Mouse (Mus musculus) MEL (cell line): ENCODE data around the gene Cdk2ap2. TPM values are rescaled to one million over a fixed set of nuclear protein-coding genes. Genes with fewer than 3 reads are reported as not detected.
A peak's percentile ranks its signal among the peaks of the same experiment; 100 is the strongest.
"Not testable (repeated sequence)": the region's sequence is repeated elsewhere in the genome, so short reads cannot be mapped to it uniquely, and the experiment has no call there.

Experiments
- DNase-seq: peaks from one replicate; pipeline ENCODE4 v3.0.0; 2011; ENCODE audit warnings: low read depth, low spot score
- H3K27ac ChIP-seq: 2 replicates; pipeline ENCODE4 v1.5.1; 2012; ENCODE audit warnings: low read depth, mild to moderate bottlenecking, control low read depth, low read length, moderate library complexity; ENCODE audit not compliant: control insufficient read depth
- H3K27me3 ChIP-seq, 2 experiments: fragments of 150-350 bp in 1 of 2; sonication (generic) in 1 of 2; 2 replicates each; pipeline ENCODE4 v1.6.1; 2012; ENCODE audit warnings: low read length in 2 of 2, mild to moderate bottlenecking in 2 of 2, improper control_type of control experiment in 1 of 2, moderate library complexity in 1 of 2; ENCODE audit not compliant: insufficient read depth in 2 of 2, control insufficient read depth in 1 of 2
- H3K36me3 ChIP-seq, 2 experiments: 2 replicates each; pipeline ENCODE4 v1.6.1; 2012 to 2014; ENCODE audit warnings: low read length in 2 of 2, improper control_type of control experiment in 1 of 2, inconsistent platforms in 1 of 2, mild to moderate bottlenecking in 1 of 2; ENCODE audit not compliant: insufficient read depth in 2 of 2, control insufficient read depth in 1 of 2
- H3K4me1 ChIP-seq, 2 experiments: fragments of 150-350 bp in 1 of 2; sonication (generic) in 1 of 2; 2 replicates each; pipeline ENCODE4 v1.6.1; 2012; ENCODE audit warnings: low read length in 2 of 2, improper control_type of control experiment in 1 of 2, mild to moderate bottlenecking in 1 of 2; ENCODE audit not compliant: insufficient read depth in 2 of 2, control insufficient read depth in 1 of 2
- H3K4me3 ChIP-seq, 2 experiments: fragments of 150-350 bp in 1 of 2; sonication (generic) in 1 of 2; 2 replicates each; pipeline ENCODE4 v1.5.1; 2012; ENCODE audit warnings: low read depth in 2 of 2, low read length in 2 of 2, mild to moderate bottlenecking in 2 of 2, moderate library complexity in 2 of 2, control low read depth in 1 of 2, improper control_type of control experiment in 1 of 2; ENCODE audit not compliant: control insufficient read depth in 1 of 2, insufficient read depth in 1 of 2
- H3K79me2 ChIP-seq: 2 replicates; pipeline ENCODE4 v1.6.1; 2012; ENCODE audit warnings: mild to moderate bottlenecking, low read length, moderate library complexity; ENCODE audit not compliant: control insufficient read depth, poor library complexity, insufficient read depth
- H3K9ac ChIP-seq: 2 replicates; pipeline ENCODE4 v1.6.1; 2012; ENCODE audit warnings: low read depth, mild to moderate bottlenecking, control low read depth, low read length, moderate library complexity; ENCODE audit not compliant: control insufficient read depth, poor library complexity, severe bottlenecking
- H3K9me3 ChIP-seq: fragments of 150-350 bp; sonication (generic); replicated peaks from 2 replicates; pipeline ENCODE4 v1.6.1; 2012; ENCODE audit warnings: mild to moderate bottlenecking, low read length, improper control_type of control experiment, moderate library complexity; ENCODE audit not compliant: insufficient read depth
- CHD2 ChIP-seq: IDR thresholded peaks from 2 replicates; pipeline ENCODE4 v1.6.1; 2011; ENCODE audit warnings: low read length, improper control_type of control experiment
- CTCF ChIP-seq, 3 experiments: IDR thresholded peaks in 2 of 3; conservative IDR thresholded peaks in 1 of 3; 2 replicates each; pipeline ENCODE4 v1.5.1; 2011 to 2012; ENCODE audit warnings: low read length in 3 of 3, low read depth in 2 of 3, mild to moderate bottlenecking in 2 of 3, improper control_type of control experiment in 1 of 3, inconsistent platforms in 1 of 3, mixed read lengths in 1 of 3, moderate library complexity in 1 of 3; ENCODE audit not compliant: control insufficient read depth in 1 of 3, insufficient read depth in 1 of 3, poor library complexity in 1 of 3, severe bottlenecking in 1 of 3
- E2F4 ChIP-seq: IDR thresholded peaks from 2 replicates; pipeline ENCODE4 v1.6.1; 2011; ENCODE audit warnings: low read depth, low read length, improper control_type of control experiment, borderline replicate concordance
- EP300 ChIP-seq, 2 experiments: IDR thresholded peaks; 2 replicates each; pipeline ENCODE4 v1.6.1; 2011; ENCODE audit warnings: improper control_type of control experiment in 2 of 2, low read length in 2 of 2, low read depth in 1 of 2, mild to moderate bottlenecking in 1 of 2
- ETS1 ChIP-seq: IDR thresholded peaks from 2 replicates; pipeline ENCODE4 v1.6.1; 2012; ENCODE audit warnings: low read depth, mild to moderate bottlenecking, inconsistent platforms, low read length, improper control_type of control experiment, moderate library complexity
- KAT2A ChIP-seq: conservative IDR thresholded peaks from 2 replicates; pipeline ENCODE4 v1.6.1; 2012; ENCODE audit warnings: low read depth, low read length, improper control_type of control experiment, inconsistent platforms
- MAFK ChIP-seq: IDR thresholded peaks from 2 replicates; pipeline ENCODE4 v1.6.1; 2011; ENCODE audit warnings: low read depth, mild to moderate bottlenecking, low read length, improper control_type of control experiment, borderline replicate concordance
- MAX ChIP-seq: IDR thresholded peaks from 2 replicates; pipeline ENCODE4 v1.6.1; 2011; ENCODE audit warnings: low read length, improper control_type of control experiment
- MAZ ChIP-seq: IDR thresholded peaks from 2 replicates; pipeline ENCODE4 v1.6.1; 2012; ENCODE audit warnings: low read depth, mild to moderate bottlenecking, inconsistent platforms, low read length, improper control_type of control experiment
- MEF2A ChIP-seq: IDR thresholded peaks from 2 replicates; pipeline ENCODE4 v1.6.1; 2014; ENCODE audit warnings: low read depth, mild to moderate bottlenecking, inconsistent platforms, low read length, improper control_type of control experiment; ENCODE audit not compliant: poor library complexity, insufficient replicate concordance, severe bottlenecking; ENCODE audit errors: extremely low read depth
- MXI1 ChIP-seq: IDR thresholded peaks from 2 replicates; pipeline ENCODE4 v1.6.1; 2011; ENCODE audit warnings: mild to moderate bottlenecking, low read depth, low read length, improper control_type of control experiment
- MYB ChIP-seq: IDR thresholded peaks from 2 replicates; pipeline ENCODE4 v1.6.1; 2011; ENCODE audit warnings: mild to moderate bottlenecking, low read depth, low read length, improper control_type of control experiment
- MYC ChIP-seq: IDR thresholded peaks from 2 replicates; pipeline ENCODE4 v1.6.1; 2011; ENCODE audit warnings: low read depth, mild to moderate bottlenecking, low read length, improper control_type of control experiment, moderate library complexity
- NELFE ChIP-seq: IDR thresholded peaks from 2 replicates; pipeline ENCODE4 v1.6.1; 2011; ENCODE audit warnings: low read depth, low read length, improper control_type of control experiment
- NRF1 ChIP-seq: IDR thresholded peaks from 2 replicates; pipeline ENCODE4 v1.6.1; 2014; ENCODE audit warnings: low read depth, mild to moderate bottlenecking, inconsistent platforms, low read length, improper control_type of control experiment, moderate library complexity; ENCODE audit not compliant: poor library complexity, insufficient read depth, severe bottlenecking
- POLR2A ChIP-seq, 2 experiments: IDR thresholded peaks; 2 replicates each; pipeline ENCODE4 v1.6.1; 2011 to 2012; ENCODE audit warnings: low read length in 2 of 2, mild to moderate bottlenecking in 2 of 2, control low read depth in 1 of 2, improper control_type of control experiment in 1 of 2, low read depth in 1 of 2, moderate library complexity in 1 of 2; ENCODE audit not compliant: control insufficient read depth in 1 of 2, insufficient read depth in 1 of 2, poor library complexity in 1 of 2
- SMC3 ChIP-seq: IDR thresholded peaks from 2 replicates; pipeline ENCODE4 v1.6.1; 2011; ENCODE audit warnings: low read depth, low read length, improper control_type of control experiment
- TAL1 ChIP-seq: IDR thresholded peaks from 2 replicates; pipeline ENCODE4 v1.6.1; 2012; ENCODE audit warnings: mild to moderate bottlenecking, inconsistent platforms, low read length, moderate library complexity, mixed read lengths
- TBP ChIP-seq: IDR thresholded peaks from 2 replicates; pipeline ENCODE4 v1.8.0; 2011; ENCODE audit warnings: low read depth, low read length, improper control_type of control experiment
- TCF12 ChIP-seq: IDR thresholded peaks from 2 replicates; pipeline ENCODE4 v1.6.1; 2014; ENCODE audit warnings: low read depth, mild to moderate bottlenecking, inconsistent platforms, low read length, improper control_type of control experiment, moderate library complexity
- UBTF ChIP-seq: IDR thresholded peaks from 2 replicates; pipeline ENCODE4 v1.6.1; 2012; ENCODE audit warnings: low read depth, mild to moderate bottlenecking, inconsistent platforms, low read length, improper control_type of control experiment, moderate library complexity, borderline replicate concordance; ENCODE audit not compliant: insufficient read depth
- ZC3H11A ChIP-seq: IDR thresholded peaks from 2 replicates; pipeline ENCODE4 v1.6.1; 2012; ENCODE audit warnings: low read depth, mild to moderate bottlenecking, inconsistent platforms, low read length, improper control_type of control experiment
- ZNF384 ChIP-seq: IDR thresholded peaks from 2 replicates; pipeline ENCODE4 v1.6.1; 2012; ENCODE audit warnings: low read depth, mild to moderate bottlenecking, inconsistent platforms, low read length, improper control_type of control experiment
- polyA plus RNA-seq, 2 experiments: library from polyadenylated mRNA; stranded (reverse) in 1 of 2; unstranded in 1 of 2; fragments of >175 nt in 1 of 2; fragments of >200 nt in 1 of 2; gene quantifications; 2 replicates each; pipeline versions ENCODE4 v1.2.1 to v1.2.4; 2012; ENCODE audit warnings: low replicate concordance in 2 of 2, low read depth in 1 of 2; ENCODE audit not compliant: insufficient read length in 2 of 2, insufficient read depth in 1 of 2, missing spikeins in 1 of 2
- total RNA-seq: library from RNA; depleted of rRNA; stranded (reverse); fragments of 300-350 nt; gene quantifications from 2 replicates; pipeline ENCODE4 v1.2.3, GENCODE M21; 2012

Cdk2ap2 gene
- total and polyA plus RNA-seq, 3 experiments: 53.5 to 97.6 TPM; not detected in 1

GRCm38 (mm10) chr19:4121097-4121805 lies 24.3 kb downstream of the Cdk2ap2 start (continued):
- TF ChIP-seq TCF12 (peak; percentile 65), MAX (peak; percentile 100), UBTF (no peak)

- not testable (repeated sequence) for H3K79me2 ChIP-seq, H3K4me3 ChIP-seq, H3K27me3 ChIP-seq, H3K9me3 ChIP-seq, H3K9ac ChIP-seq
- Histone ChIP-seq H3K4me1 (peaks cover 25 to 27% of the 10 kb centered on the region in 2 experiments), H3K36me3 (peaks cover 0 to 41% of the 10 kb centered on the region in 2 experiments; a peak in 2 of 4 replicates), H3K27ac (peak overlapping the region; percentile 95)
- peak; percentile 58 for TF ChIP-seq ZNF384
- peak; percentile 11; the same call in 1 of the 2 replicates for TF ChIP-seq ETS1
- 0 out of 2 replicates have a peak, but pooled peaks have one; percentile 2 for TF ChIP-seq SMC3
- peak; percentile 46; the same call in 1 of the 2 replicates for TF ChIP-seq MYC
- peak; percentile 8; the same call in 1 of the 2 replicates for TF ChIP-seq TBP
- DNase-seq: peak; percentile 71
These were observed 24.9 kb downstream of the Cdk2ap2 start for GRCm38 (mm10) chr19:4121896-4122295.

- Histone ChIP-seq H3K27me3 (no peaks in the 10 kb centered on the region), H3K9me3 (no peaks in the 10 kb centered on the region), H3K4me1 (peaks cover 25 to 27% of the 10 kb centered on the region in 2 experiments), H3K9ac (peak overlapping the region; percentile 64), H3K36me3 (peaks cover 0 to 41% of the 10 kb centered on the region in 2 experiments; a peak in 2 of 4 replicates), H3K4me3 (peak overlapping the region; percentile 35 to 53), H3K27ac (peak overlapping the region; percentile 95), H3K79me2 (peaks cover 7% of the 10 kb centered on the region)
- peak; percentile 88 for DNase-seq
- TF ChIP-seq ZC3H11A: no peak
- peak; percentile 99 for TF ChIP-seq MAFK
- TF ChIP-seq TAL1: no peak
- no peak for TF ChIP-seq MYB
- TF ChIP-seq NRF1: no peak
- TF ChIP-seq TCF12: no peak
- no peak for TF ChIP-seq KAT2A
- TF ChIP-seq ZNF384: peak; percentile 78
- TF ChIP-seq E2F4: no peak
- no peak for TF ChIP-seq MAX
- TF ChIP-seq MXI1: peak; percentile 58
- TF ChIP-seq SMC3: no peak
- peak; percentile 68; the same call in 1 of the 2 replicates for TF ChIP-seq MYC
- TF ChIP-seq NELFE: peak; percentile 23; the same call in 1 of the 2 replicates
- TF ChIP-seq POLR2A (IDR thresholded peaks at IDR 0.05; ENCODE audit: control insufficient read depth in 1 of 2, insufficient read depth in 1 of 2, low read depth in 1 of 2, low read length in 2 of 2, poor library complexity in 1 of 2): 0 out of 4 replicates have a peak, but pooled peaks of 1 of the 2 experiments have one; percentile 35
- peak in 1 of 3 experiments; percentile 32; a peak in 2 of 6 replicates for TF ChIP-seq CTCF (IDR thresholded peaks at IDR 0.05 in 2 of 3, conservative IDR thresholded peaks at IDR 0.05 in 1 of 3; ENCODE audit: control insufficient read depth in 1 of 3, insufficient read depth in 1 of 3, low read depth in 2 of 3, low read length in 3 of 3, poor library complexity in 1 of 3, severe bottlenecking in 1 of 3)
- 0 out of 2 replicates have a peak, but pooled peaks have one; percentile 18 for TF ChIP-seq MAZ
- TF ChIP-seq CHD2: no peak; the same call in 1 of the 2 replicates
- no peak for TF ChIP-seq MEF2A
- peak; percentile 36 to 68; a peak in 2 of 4 replicates for TF ChIP-seq EP300 (IDR thresholded peaks at IDR 0.05; ENCODE audit: low read depth in 1 of 2, low read length in 2 of 2)
These were observed 25.7 kb downstream of the Cdk2ap2 start for GRCm38 (mm10) chr19:4122411-4123370.
